Mouse (Mus musculus): ENCODE results near the gene Med9.
"Not testable (repeated sequence)": the region's sequence is repeated elsewhere in the genome, so short reads cannot be mapped to it uniquely, and the experiment has no call there.

Gene Med9

DNA sequence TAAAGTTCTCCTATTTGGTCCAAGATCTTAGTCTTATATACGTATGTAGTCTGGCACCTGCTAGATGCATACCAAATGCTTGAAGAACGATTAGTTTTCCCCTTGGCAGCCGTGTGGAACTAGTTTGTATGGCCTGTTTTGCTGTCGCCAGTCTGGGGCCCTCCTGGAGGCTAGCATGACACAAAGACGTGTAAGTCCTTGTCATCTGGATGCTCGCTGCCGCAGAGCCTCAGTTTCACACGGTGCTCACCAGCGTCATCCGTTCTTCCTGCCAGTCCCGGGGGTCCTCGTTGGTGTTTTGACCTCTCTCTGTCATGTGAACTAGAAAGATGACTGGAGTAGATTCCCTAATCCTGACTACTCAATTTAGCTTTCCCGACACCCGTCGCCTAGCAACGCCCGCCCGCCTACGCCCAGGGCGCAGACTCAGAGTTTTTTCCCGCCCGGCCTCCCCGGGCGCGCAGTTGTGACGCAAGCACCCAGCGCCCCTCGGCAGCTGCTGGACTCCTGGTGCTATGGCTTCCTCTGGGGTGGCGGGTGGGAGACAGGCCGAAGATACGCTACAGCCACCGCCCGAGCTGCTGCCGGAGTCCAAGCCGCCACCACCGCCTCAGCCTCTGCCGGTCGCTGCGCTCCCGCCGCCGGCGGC, at the start of gene Med9:
Gene Med9 (plus strand): TSS at position 455 of the 649 bp plus-strand sequence.
- peak; percentile 96 for DNase-seq

GRCm38 (mm10) chr11:59899711-59900685, 48.0 kb upstream of the Med9 start:
- DNase-seq = no peak

GRCm38 (mm10) chr11:59900995-59901394, 47.0 kb upstream of the Med9 start:
- no peak for DNase-seq

GRCm38 (mm10) chr11:59902045-59902726, 45.8 kb upstream of the Med9 start:
- no peak for DNase-seq

GRCm38 (mm10) chr11:59906521-59907123, 41.4 kb upstream of the Med9 start:
- DNase-seq = no peak

DNA sequence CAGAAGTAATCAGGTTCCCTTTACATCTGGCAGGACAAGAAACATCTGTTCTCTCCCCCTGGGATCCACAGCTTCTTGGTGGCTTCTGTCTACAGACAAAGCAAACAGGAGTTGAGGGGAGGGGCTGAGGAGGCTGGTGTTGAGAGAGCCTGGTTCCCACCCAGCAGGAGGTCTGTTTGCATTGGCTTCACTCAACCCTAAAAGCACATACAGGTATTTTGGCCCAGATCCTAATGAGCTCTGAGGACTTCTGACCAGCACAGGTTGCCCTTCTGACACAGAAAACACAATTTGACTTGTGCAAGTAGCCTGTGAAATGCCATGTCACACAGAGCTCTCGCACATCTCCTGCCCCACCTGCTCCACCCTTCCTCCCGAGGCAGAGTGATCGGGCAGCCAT, 39.6 kb upstream of the Med9 start:
- no peak for DNase-seq

GRCm38 (mm10) chr11:59910586-59910985, 37.4 kb upstream of the Med9 start:
- DNase-seq = no peak

- DNase-seq = no peak
These were observed 36.5 kb upstream of the Med9 start for GRCm38 (mm10) chr11:59911523-59911922.

GRCm38 (mm10) chr11:59913702-59914101, 34.3 kb upstream of the Med9 start:
- DNase-seq = no peak

DNA sequence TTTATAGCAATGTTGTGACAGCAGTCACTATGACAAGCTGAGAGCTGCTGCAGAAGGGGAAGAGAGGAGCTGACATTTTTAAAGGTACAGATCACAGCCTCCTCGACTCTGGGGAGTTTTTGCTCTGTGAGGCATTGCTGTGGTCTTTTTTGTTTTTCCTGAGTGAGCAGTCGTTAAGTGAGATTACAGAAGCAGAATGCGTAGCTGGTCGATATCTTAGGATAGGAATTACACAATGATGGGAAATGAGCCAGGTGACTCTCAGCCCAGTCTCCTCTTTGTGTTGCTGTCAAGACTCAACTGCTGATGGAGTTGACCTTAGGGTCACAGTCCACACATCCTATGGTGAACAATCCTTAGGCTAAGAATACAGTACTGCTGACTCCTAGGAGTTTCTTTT, 30.0 kb upstream of the Med9 start:
- DNase-seq = no peak

DNA sequence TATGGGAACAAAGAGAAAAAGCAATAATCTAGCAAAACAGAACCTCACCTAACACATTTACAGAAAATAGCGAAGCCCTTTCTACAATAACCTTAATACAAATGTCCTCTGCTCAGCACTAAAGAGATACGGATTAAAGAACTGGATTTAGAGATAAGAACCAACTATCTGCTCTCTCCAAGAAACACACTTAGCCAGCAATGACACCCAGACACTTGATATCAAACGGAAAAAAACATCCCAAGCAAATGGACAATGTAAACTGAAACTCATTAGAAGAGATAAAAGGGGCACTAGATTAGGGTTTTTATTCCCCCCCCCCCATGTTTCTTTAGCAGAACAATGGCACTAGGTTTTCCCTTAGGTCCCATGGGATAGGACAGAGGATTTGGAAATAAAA, 28.6 kb upstream of the Med9 start:
- no peak for DNase-seq

DNA sequence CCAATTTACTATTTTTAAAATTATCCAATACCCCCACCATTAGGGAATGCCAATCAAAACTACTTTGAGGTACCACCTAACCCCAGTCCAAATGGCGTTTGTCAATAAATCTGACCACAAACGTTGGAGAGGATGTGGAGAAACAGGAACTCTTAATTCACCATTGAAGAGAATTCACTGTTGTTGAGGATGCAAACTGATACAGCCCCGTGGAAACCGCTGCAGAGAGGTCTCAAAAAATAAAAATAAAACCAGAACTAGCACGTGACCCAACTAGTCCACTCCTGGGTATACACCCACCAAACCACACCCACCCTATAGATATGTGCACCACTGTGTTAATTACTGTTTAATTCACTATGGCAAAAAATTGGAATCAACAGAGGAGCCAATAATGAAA, 27.7 kb upstream of the Med9 start:
- DNase-seq = no peak

DNA sequence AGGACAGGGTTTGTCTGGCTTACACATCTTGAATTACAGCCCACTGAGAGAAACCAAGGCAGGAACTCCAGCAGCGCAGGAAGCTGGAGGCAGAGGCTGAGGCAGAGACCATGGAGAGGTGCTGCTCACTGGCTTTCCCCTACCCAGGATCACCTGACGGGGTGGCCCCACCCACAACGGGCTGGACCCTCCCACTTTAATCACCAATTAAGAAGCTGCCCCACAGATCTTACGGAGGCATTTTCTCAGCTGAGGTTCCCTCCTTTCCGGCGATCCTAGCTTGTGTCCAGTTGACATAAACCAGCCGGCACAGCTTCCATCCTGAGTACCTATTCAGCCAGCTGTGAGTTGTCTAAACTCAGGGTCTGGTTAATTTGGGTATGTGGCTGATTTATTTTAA, 26.7 kb upstream of the Med9 start:
- no peak for DNase-seq

DNA sequence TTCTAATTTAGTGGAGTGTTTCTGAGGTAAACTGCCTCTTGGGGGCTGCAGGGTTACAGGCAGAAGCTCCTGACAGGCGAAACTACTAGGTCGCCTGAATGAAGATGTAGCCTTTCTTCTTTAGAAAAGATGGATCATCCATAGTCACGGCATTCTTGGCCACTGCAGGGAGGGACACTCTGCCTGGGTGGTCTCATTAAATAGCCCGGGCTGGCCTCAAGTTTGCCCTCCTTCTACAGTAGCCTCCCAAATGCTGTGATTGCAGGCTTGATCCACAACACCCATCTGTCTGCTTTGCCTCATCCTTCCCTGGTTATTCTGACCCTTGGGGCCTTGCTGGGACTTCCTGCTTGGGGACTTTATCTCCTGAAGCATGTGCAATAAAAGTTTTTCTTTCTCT, 18.0 kb upstream of the Med9 start:
- DNase-seq = no peak

DNA sequence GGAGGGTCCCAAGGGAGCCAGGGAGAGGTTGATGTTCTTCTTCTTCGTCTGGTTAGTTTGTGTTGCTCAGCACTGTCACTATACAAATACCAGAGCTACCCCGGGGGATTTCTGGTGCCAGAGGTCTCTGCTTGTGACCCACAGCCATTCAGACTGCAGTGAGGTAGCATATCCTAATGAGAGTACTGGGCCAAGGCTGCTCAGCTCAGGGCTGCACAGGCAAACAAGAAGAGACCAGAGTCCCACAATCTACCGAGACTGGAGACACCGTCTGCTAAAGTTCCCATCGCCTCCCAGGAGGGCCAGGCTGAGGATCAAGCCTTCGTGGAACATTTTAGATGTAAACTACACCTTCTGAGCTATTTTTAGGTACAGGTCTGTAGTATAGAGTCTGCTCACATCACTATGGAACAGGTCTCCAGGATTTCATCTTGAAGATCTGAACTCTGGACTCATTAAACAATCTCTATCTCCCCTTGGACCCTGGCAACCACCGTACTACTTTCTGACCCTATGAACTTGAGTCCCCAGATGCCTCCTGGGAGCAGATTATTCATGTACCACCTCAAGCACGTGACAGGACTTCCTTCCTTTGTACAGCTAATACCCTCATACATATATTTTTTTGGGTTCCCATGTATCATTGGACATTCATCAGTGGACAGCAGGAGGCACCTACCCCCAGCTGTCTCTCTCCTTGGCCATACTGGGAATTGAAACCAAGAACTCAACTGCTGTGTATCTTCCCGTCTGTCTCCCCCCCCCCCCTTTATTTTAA, 15.3 kb upstream of the Med9 start:
- no peak for DNase-seq

- no peak for DNase-seq
These were observed 14.1 kb upstream of the Med9 start for GRCm38 (mm10) chr11:59933943-59934342.

DNA sequence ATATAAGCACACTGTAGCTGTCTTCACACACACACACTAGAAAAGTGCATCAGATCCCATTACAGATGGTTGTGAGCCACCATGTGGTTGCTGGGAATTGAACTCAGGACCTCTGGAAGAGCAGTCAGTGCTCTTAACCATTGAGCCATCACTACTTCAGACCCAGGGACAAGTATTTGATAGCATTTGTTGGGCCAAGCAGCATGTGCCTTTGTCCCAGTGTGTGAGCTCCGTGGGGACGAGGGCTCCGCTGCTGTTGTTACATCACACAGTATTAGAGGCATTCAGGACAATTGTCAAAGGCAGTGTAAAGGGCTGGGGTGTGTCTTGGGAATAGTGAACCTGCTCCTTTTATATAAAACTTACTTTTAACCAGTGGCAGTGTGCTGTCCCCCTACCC, 11.0 kb upstream of the Med9 start:
- DNase-seq = no peak

- DNase-seq = no peak
These were observed 10.4 kb upstream of the Med9 start for GRCm38 (mm10) chr11:59937615-59938014.

DNA sequence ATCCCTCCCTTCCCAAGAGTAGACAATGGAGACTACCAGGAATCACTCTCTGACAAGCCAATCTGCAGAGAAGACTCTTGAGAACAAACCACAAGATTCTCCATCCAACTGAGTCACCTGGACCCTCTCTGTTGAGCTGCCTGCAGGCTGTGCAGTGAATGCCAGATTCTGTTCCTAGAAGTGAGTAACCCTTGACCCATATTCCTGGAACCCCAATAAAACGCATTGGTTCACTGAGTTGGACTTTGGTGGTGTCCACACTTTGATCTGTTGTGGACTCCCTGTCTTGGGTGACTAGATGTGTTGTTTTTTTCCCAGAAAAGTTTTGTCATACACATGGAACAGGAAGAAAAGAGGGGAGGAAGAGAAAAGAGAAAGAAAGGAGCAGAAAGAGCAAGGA, 8.2 kb upstream of the Med9 start:
- DNase-seq = no peak

GRCm38 (mm10) chr11:59940645-59941044, 7.4 kb upstream of the Med9 start:
- DNase-seq = no peak

DNA sequence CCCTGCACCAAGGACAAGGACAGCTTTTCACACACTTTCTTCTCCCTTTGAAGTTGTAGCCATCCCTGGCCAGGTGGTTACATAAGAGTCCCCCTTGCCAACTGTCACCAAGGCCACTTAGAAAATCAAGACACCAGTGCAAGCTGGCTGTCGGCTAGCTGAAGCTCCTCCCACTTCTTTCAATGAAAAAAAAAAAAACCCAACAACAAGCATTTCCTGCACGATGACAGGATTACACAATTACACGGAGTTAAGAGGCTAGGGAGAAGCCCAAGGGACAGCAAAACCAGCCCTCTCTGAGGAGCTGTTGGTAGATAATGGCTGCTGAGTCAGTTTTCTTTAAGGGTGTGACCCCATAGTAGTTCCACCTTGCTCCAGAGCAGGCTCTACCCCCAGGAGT, 6.6 kb upstream of the Med9 start:
- DNase-seq = no peak

- DNase-seq = not testable (repeated sequence)
These were observed 3.2 kb upstream of the Med9 start for GRCm38 (mm10) chr11:59944855-59945254.
